Mouse (Mus musculus) CD4-positive helper T cell, adult 2 months (primary cell): Measurements from ENCODE around the gene Serpinf2.

Experiments
- DNase-seq: peaks from one replicate; pipeline ENCODE4 v3.0.0-alpha.2; 2012; ENCODE audit warnings: low read depth, missing footprints, low spot score

Serpinf2 gene

GRCm38 (mm10) chr11:75439363-75439762, at the start of gene Serpinf2:
TSS of gene Serpinf2 (minus strand) at chr11:75439591.
- DNase-seq, result no peak

- DNase-seq, result no peak
Observed at GRCm38 (mm10) chr11:75487496-75487895, 48.1 kb upstream of the Serpinf2 start.

DNA sequence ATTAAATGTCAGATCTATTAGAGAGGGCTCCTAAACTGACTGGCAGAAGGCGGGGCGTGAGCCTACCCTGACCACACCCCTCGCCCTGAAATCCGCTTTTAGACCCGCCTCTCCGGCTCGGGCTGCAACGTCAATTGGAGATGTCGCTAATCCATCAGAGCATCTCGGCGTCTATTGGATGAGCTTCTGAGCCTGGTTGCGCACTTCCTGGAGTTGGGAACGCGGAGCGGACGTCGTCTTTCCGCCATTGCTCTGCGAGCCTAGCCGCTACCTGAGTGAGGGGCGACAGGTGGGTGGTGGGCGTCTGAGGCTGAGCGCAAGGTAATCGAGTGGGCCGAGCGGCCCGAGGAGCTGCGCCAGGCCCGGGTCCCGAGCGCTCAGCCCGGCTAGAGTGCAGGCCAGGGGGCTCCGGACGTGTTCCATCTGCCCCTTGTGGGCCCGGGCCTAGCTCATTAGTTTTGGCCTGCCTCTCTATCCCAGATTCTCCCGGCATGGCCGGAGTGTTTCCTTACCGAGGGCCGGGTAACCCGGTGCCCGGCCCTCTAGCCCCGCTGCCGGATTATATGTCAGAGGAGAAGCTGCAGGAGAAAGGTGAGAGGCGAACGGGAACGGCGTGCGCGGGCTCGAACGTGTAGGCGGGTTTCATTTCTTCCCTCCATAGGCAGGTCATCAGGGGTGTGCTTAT, 47.4 kb upstream of the Serpinf2 start, which contains the start of gene Prpf8:
Gene Prpf8 (plus strand): TSS at position 216 of the 685 bp plus-strand sequence.
- peak; percentile 97 for DNase-seq

DNA sequence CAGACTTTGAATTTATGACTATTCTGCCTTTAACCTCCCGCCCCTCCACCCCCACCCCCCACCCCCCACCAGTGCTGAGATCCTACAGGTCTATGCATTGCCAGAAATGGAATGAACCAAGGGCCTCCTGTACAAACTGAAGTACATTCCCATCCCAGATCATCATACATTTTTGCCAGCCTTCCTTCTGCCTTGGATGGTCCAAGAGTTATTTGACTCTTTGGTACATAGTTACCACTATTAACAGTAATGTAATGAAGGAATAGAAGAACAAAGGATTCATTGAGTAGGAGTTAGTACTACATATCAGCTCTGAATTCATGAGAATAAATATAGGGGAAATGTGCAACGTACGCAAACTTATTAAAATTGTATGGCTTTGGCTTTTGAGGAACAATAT, 46.8 kb upstream of the Serpinf2 start:
- no peak for DNase-seq

GRCm38 (mm10) chr11:75473376-75473775, 34.0 kb upstream of the Serpinf2 start:
- no peak for DNase-seq

DNA sequence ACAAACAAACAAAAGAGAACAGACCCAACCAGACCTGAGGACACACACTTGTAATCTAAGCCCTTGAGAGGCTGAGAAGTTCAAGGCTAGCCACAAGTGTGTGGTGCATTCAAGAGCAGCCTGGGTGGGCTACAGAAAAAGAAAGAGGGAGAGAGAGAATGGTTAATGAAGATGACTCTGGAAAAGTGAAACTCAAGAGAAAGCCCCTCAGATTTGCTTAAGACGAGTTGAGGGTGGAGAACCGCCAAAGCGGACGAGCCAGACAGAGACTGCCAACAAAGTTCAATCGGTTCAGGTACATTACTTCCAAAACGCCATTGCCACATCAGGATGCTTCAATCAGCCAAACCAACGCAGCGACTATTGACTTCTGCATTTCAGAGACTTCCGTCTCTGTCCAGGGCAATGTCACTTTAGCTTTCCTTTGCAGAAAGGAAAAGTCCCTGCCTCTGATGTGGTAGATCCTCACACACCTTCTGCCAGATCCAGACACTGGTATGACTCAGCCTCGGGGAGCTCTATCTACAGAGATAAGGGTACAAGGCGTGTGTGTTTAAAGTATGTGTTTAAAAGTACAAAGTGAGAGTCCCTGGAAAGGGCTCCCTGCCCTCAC, 33.2 kb upstream of the Serpinf2 start:
- DNase-seq, result peak; percentile 79

GRCm38 (mm10) chr11:75470675-75471074, 31.3 kb upstream of the Serpinf2 start:
- no peak for DNase-seq

GRCm38 (mm10) chr11:75469261-75469660, 29.9 kb upstream of the Serpinf2 start:
- DNase-seq, result no peak

DNA sequence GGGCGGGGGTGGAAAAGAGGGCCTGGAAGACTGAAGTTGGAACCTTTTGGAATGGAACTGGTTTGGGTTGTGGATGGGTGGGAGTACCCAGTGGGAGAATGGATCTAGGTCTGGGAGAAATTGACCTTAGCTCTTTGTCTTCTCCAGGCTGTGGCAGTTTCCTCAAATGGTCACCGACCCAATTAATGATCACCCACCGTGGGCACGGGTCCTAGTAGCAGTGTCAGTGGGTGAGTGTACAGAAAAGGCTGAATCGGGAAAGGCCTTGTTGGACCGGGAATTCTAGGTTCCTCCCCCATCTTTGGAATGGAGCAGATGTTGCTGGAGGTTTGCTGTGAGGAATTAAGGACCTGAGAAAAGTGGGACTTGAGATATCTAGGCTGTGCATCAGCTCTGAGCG, 29.0 kb upstream of the Serpinf2 start:
- DNase-seq, result no peak

- DNase-seq, result peak; percentile 32
Observed at GRCm38 (mm10) chr11:75467512-75468215, 28.3 kb upstream of the Serpinf2 start.

DNA sequence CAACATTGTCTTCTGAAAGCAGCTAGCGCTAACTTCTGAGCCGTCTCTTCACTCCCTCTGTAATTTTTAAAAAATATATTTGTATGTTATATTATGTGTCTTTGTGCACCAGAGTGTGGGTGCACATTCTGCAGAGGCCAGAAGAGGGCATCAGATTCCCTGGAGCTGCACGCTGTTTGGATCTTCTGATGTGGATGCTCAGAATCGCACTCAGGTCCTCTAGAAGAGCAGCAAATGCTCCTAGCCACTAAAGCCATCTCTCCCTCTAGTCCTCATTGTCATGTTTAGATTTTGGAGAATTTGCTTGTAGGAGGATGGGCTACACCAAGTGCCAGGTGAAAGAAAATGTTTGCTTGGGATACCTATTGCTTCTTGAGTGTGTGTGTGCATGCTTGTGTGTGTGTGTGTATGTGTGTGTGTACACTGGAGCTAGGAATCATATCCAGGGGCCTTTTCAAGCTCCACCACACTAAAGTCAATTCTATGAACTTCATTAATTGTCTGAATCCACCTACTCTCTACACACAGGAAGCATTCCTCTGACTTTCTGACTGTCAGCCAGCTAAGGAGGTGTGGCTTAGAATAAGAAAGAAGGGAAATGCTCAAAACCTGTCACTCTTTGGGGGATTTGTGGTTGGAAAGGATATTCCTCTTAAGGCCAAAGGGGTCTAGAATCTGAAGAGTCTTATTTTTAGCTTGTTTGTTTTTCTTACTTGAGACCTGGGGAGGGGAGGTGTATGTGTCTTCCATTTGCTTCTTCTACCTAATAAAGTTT, 27.5 kb upstream of the Serpinf2 start:
- peak; percentile 27 for DNase-seq

GRCm38 (mm10) chr11:75465051-75465450, 25.7 kb upstream of the Serpinf2 start:
- no peak for DNase-seq

GRCm38 (mm10) chr11:75464417-75464816, 25.0 kb upstream of the Serpinf2 start:
- DNase-seq, result no peak

DNA sequence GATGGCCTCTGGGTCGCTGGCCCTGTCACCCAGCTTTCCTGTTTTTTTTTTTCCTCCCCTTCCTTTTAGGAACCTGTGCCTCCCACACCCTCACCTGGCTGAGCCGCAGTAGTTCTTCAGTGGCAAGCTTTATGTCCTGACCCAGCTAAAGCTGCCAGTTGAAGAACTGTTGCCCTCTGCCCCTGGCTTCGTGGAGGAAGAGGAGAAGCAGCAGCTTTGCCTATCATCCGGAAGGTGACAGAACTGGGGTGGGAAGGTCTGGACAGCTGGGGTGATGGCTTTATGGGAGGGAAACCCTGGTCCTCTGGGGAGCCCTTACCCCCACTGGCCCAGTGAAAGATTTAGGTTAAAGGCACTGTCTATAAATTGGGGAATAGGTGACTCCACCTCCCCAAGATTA, 24.2 kb upstream of the Serpinf2 start:
- no peak for DNase-seq

- peak; percentile 47 for DNase-seq
Observed at GRCm38 (mm10) chr11:75462865-75463336, 23.5 kb upstream of the Serpinf2 start.

- DNase-seq, result peak; percentile 71
Observed at GRCm38 (mm10) chr11:75462253-75462783, 22.9 kb upstream of the Serpinf2 start.

DNA sequence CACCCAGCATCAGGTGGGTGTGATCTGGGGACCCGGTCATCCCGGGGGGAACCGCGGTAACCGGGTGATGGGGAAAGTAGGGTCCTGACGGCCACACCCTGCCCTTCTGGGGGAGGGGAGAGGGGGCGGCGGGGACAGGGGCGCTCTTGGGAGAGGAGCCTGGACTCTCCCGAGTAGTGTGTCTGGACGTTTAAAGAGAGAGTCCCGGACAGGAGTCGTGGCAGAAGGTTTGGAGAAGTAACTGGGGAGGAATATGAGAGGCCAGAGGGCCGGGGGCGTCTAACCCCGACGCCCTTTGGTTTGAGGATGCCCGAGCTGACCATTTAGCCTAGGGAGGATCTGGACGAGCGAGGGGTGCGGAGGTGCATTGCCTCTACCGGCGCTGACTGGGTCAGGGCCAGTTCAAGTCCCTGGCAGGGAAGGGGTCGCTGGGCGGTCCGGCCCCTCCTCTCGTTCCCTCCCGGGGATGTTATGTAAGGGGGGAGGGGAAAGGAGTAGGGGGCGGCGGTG, 22.4 kb upstream of the Serpinf2 start:
- DNase-seq, result no peak

- DNase-seq, result peak; percentile 100
Observed at GRCm38 (mm10) chr11:75460844-75461742, 21.7 kb upstream of the Serpinf2 start, which contains the start of gene Tlcd2. TSS of gene Tlcd2 (plus strand) at chr11:75461715.

DNA sequence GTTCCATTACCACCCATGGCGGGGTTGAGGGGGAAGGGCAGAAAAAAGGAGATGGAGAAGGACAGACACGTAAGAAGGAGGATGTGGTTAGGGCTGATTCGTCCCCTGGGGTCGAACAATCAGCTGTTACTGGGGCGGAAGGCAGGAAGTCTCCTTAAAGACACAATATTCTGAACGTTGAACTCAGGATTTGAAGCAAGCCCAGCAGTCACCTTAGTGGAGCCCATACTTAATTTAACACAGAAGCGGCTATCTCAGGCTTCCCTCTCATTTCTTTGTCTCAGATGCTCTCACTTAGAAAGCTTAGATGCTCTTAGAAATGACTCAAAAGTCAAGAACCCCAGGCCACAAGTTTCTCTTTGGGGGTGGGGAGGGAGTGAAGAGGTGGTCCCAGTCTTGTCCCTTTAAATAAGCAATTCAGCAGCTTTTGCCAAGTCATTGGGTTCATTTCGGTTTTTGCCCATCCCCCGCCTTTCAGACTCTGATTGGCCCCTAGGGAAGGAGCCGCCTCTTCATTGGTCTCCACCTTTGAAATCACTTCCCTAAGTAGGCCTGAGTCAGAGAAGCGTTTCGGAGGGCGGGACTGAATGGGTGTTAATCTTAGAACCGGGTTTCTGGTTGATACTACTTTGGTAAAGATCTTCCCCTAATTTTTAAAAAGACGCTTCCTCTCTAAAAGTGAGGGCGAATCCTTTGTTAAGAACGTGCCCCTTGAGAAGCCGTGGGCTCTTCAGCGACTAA, 20.9 kb upstream of the Serpinf2 start:
- DNase-seq, result peak; percentile 92
